Mouse (Mus musculus) embryonic facial prominence, embryonic 11.5 days (tissue): ENCODE measurements at regions not wholly inside any gene's neighbourhood (a gene's known extent, or its start where the extent isn't known, plus 50 kb on each side); places are given as distances from the start of the nearest gene placed in this dataset.

Source experiments
- ATAC-seq: fragments of 200-750 bp; cut with Nextera tagmentation; replicated peaks from 2 replicates; pipeline ENCODE4 v1.8.0; 2017; ENCODE audit warnings: low read depth; ENCODE audit not compliant: insufficient number of reproducible peaks, low FRiP score, low TSS enrichment
- DNase-seq: peaks from one replicate; pipeline ENCODE4 v3.0.0-alpha.2; 2015; ENCODE audit warnings: low spot score
- H3K27ac ChIP-seq: fragments of 300-500 bp; sonication (generic); replicated peaks from 2 replicates; pipeline ENCODE4 v1.5.1; 2014; ENCODE audit warnings: mild to moderate bottlenecking, low read depth, low read length, control low read depth
- H3K27me3 ChIP-seq: fragments of 300-500 bp; sonication (generic); 2 replicates; pipeline ENCODE4 v1.6.1; 2014; ENCODE audit warnings: mild to moderate bottlenecking, low read length, moderate library complexity, mixed read lengths; ENCODE audit not compliant: control insufficient read depth, insufficient read depth
- H3K36me3 ChIP-seq: fragments of 300-500 bp; sonication (generic); replicated peaks from 2 replicates; pipeline ENCODE4 v1.6.1; 2014; ENCODE audit warnings: low read depth, mild to moderate bottlenecking, low read length, moderate library complexity, mixed read lengths; ENCODE audit not compliant: control insufficient read depth, insufficient read depth
- H3K4me1 ChIP-seq: fragments of 300-500 bp; sonication (generic); 2 replicates; pipeline ENCODE4 v1.6.1; 2014; ENCODE audit warnings: low read length, mixed read lengths; ENCODE audit not compliant: control insufficient read depth, insufficient read depth
- H3K4me2 ChIP-seq: fragments of 300-500 bp; sonication (generic); 2 replicates; pipeline ENCODE4 v1.6.1; 2014; ENCODE audit warnings: low read depth, mild to moderate bottlenecking, control low read depth, low read length, moderate library complexity
- H3K4me3 ChIP-seq: fragments of 300-500 bp; sonication (generic); 2 replicates; pipeline ENCODE4 v1.5.1; 2014; ENCODE audit warnings: low read depth, low read length, control low read depth
- H3K9ac ChIP-seq: fragments of 300-500 bp; sonication (generic); replicated peaks from 2 replicates; pipeline ENCODE4 v1.6.1; 2014; ENCODE audit warnings: mild to moderate bottlenecking, control low read depth, low read length
- H3K9me3 ChIP-seq: fragments of 300-500 bp; sonication (generic); replicated peaks from 2 replicates; pipeline ENCODE4 v1.6.1; 2016; ENCODE audit warnings: mild to moderate bottlenecking, low read length, inconsistent platforms, mixed read lengths; ENCODE audit not compliant: control insufficient read depth
- WGBS: fragments of 180-500 bp; shearing (Covaris S2); extraction: QIAGEN DNeasy Blood & Tissue Kit; methylation state at CpG from one replicate; pipeline ENCODE4 v1.1.7; 2014; 5-methylcytosine and 5-hydroxymethylcytosine counted together

DNA sequence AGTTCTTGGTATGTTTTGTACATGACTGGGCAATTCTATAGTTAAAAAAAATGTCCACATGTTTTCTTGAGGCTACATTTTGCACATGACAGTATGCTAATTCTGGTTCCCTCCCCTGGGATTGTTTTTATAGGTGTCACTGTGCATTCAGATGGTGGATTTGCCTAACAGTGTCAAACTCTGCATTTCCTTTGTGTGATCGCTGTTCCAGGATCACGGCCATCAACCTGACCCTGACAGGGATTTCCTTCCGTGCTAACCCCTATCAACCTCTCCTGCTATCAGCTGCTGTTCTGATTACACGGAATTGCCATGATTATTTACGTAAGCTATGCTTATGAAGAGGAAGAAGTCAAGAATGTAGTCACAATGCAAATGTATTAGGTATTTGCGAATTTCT is 155.1 kb upstream of the Tmem45b start:
- Histone ChIP-seq H3K4me3 (no peak overlapping the region), H3K9ac (no peak overlapping the region), H3K36me3 (no peaks in the 10 kb centered on the region), H3K4me2 (no peak overlapping the region), H3K27ac (no peak overlapping the region), H3K27me3 (no peaks in the 10 kb centered on the region), H3K4me1 (no peaks in the 10 kb centered on the region), H3K9me3 (no peaks in the 10 kb centered on the region)
- DNase-seq (no peak), ATAC-seq (no peak)
- 59% methylated on average over 6 of the region's 6 CpGs for WGBS

DNA sequence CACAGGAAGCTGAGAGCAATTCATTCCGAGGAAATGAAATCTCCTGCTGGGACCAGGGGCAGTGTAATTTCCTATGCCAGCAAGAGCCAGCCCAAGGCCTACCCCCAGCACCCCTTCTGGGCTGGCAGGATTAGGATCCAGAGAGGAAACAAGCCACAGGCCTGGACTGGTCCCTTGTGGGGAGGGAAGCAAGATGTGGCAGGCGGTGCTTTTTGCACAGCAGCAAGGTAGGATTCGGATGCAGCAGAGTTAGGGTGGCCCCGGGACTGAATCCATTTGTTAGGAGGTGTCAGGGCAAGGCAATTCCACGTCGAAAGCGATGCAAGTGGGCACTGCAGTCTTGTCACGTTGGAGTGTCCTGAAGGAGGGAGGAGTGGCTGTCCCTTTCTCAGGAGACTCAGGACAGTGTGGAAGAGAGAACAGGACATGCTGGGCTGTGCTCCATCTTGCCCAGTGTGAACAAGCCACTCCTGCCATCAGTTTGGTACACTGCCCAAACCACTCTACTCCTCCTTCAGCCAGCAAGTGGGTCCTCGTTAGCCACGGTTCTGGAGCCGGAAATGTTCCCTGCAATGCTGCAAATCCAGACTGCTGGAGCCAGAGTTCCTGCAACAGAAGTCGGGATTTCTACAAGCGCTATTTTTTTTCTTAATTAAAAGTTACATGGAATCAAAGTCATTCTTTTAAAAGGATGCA is 150.1 kb upstream of the Tmem45b start:
- 68% methylated on average over 13 of the region's 13 CpGs for WGBS
- H3K9me3 ChIP-seq: no peaks in the 10 kb centered on the region
- ATAC-seq (no peak), DNase-seq (no peak)
- no peak overlapping the region for H3K4me3 ChIP-seq
- H3K27ac ChIP-seq: no peak overlapping the region
- H3K9ac ChIP-seq: no peak overlapping the region
- no peaks in the 10 kb centered on the region for H3K4me1 ChIP-seq
- no peaks in the 10 kb centered on the region for H3K36me3 ChIP-seq
- no peaks in the 10 kb centered on the region for H3K27me3 ChIP-seq
- H3K4me2 ChIP-seq: no peak overlapping the region

DNA sequence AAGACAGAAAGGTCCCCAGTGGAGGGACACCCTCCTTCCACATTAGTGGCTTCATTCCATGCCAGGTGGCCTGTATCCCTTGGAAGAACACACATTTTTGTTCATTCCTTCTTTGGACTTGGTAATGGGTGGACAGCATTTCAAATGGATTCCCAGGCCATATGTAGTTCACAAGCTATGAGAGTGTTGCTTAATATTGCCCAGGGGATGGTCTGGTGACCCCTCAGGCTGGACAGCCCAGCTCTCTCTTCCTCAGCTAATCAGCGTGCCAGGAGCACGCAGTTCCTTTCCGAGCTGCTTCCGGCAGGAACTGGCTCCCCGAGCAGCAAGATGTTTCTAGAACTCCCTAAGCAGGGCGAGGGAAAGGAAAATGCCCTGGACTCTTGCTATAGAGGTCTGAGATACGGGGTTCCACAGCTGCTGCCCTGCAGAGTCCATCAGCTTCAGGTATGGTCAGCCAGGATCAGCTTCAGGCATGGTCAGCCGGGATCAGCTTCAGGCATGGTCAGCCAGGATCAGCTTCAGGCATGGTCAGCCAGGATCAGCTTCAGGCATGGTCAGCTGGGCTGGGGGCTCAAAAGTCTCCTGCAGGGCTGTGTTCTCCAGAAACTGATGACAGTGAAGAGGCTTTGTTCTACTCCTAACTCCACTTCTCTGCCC is 146.9 kb upstream of the Tmem45b start:
- Histone ChIP-seq H3K4me1 (no peaks in the 10 kb centered on the region), H3K9me3 (no peaks in the 10 kb centered on the region), H3K36me3 (no peaks in the 10 kb centered on the region), H3K4me3 (no peak overlapping the region), H3K4me2 (no peak overlapping the region), H3K9ac (no peak overlapping the region), H3K27me3 (no peaks in the 10 kb centered on the region), H3K27ac (no peak overlapping the region)
- ATAC-seq (no peak), DNase-seq (no peak)
- WGBS: 76% methylated on average over 8 of the region's 8 CpGs

DNA sequence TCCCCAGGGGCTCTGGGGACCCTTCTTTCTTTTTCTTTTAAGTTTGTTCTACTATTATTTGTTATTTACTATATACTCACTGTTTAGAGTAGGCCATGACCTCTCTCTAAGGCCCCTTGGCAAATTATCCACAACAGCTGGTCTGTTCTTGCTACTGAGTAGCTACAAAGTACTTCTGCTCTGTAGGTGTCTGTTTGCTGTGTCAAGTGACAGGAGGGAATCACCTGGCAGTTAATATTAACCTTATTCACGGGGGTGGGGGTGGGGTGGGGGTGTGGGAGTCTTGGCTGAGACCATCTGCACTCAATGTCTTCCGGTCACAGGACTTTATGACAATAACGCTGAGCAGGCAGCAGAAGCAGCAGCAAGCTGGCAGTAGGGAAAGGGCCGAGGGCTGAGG is 146.4 kb upstream of the Tmem45b start:
- Histone ChIP-seq H3K4me2 (no peak overlapping the region), H3K27ac (no peak overlapping the region), H3K27me3 (no peaks in the 10 kb centered on the region), H3K36me3 (no peaks in the 10 kb centered on the region), H3K4me3 (no peak overlapping the region), H3K9me3 (no peaks in the 10 kb centered on the region), H3K4me1 (no peaks in the 10 kb centered on the region), H3K9ac (no peak overlapping the region)
- DNase-seq (no peak), ATAC-seq (no peak)
- 65% methylated on average over 4 of the region's 4 CpGs for WGBS

DNA sequence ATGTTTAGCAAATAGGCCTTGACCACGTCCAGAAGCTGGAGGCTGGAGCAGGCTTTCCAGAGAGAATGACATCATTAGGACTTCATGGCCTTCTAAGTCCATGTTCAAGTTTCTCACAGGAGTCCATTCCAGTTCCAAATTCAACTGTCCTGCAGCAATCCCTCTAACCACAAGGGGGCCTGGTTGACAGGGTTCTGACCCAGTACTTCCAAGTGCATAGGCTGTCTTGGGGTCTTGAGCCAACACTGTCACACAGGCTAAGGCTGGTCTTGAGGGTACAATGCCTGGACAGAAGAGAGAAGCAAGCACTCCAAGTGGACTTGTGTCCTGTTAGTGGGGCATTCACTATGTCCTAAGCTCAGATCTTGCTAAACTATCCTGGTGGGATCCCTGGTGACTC is 145.9 kb upstream of the Tmem45b start:
- peak; percentile 38 for DNase-seq
- WGBS: 57% methylated on average over 1 of the region's 1 CpGs
- no peak overlapping the region for H3K4me3 ChIP-seq

DNA sequence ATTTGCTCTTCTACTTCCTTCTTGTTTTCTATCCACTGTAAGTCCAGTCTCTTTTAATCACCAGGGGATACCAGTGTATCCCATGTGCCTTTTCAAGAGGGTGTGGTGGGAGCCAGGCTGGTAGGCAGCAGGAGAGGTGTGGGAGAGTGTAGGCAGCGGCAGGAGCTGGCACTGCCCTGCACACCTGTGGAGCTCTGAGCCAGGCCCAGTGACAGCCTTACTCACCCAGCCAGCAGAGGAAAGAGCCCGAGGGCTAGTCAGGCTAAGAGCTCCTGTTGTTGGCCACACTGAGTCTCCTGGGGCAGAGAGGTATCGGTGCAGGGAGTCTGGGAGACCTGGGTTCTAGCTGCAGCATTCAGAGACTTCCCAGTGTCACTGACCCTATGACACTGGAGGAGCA is 145.5 kb upstream of the Tmem45b start:
- DNase-seq: no peak
- Histone ChIP-seq H3K9me3 (no peaks in the 10 kb centered on the region), H3K9ac (no peak overlapping the region), H3K36me3 (no peaks in the 10 kb centered on the region), H3K27me3 (no peaks in the 10 kb centered on the region), H3K27ac (no peak overlapping the region), H3K4me3 (no peak overlapping the region), H3K4me2 (no peak overlapping the region), H3K4me1 (no peaks in the 10 kb centered on the region)
- ATAC-seq: no peak
- 71% methylated on average over 3 of the region's 3 CpGs for WGBS

More for the DNA sequence above, 145.9 kb upstream of the Tmem45b start:
- Histone ChIP-seq H3K4me2 (no peak overlapping the region), H3K4me1 (no peaks in the 10 kb centered on the region), H3K27ac (no peak overlapping the region), H3K36me3 (no peaks in the 10 kb centered on the region), H3K27me3 (no peaks in the 10 kb centered on the region), H3K9me3 (no peaks in the 10 kb centered on the region), H3K9ac (no peak overlapping the region)
- no peak for ATAC-seq

DNA sequence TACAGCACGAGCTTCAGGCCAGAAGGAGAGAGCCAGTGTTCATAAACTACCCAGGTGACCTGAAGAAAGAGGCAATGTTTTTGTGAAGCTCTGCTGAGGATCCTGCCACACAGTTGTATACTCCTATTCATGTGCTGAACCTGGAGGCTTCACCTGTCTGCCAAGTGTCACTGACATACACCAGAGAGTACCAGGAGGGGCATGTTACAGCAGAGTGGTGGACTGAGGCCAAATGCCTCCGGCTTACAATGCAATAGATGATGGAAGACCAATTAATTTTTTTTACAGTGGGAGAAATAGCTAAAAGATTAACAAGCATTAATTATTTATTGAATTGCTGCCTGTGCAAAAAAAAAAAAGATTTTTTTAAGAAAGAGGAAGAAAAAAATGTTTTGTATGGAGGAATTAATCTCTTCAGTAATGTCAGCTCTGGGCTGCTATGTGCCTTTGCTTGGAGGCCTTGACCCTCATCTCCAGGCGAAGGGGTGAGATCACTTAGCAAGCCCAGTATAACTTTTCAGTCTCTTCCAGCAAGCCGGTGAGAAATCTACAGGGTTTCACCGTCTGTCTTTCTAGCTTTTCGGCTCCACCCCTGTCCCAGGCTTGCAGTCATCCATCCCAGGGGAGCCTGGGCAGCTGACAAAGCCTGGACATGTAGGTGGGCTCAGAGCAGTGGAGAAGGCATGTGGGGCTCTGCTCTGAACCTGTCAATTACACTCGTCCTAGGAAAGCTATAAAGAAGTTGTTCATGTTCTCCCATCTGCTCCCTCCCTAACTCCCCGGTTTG is 144.0 kb upstream of the Tmem45b start:
- Histone ChIP-seq H3K9ac (no peak overlapping the region), H3K9me3 (no peaks in the 10 kb centered on the region), H3K27me3 (no peaks in the 10 kb centered on the region), H3K36me3 (no peaks in the 10 kb centered on the region), H3K27ac (no peak overlapping the region), H3K4me1 (no peaks in the 10 kb centered on the region), H3K4me3 (no peak overlapping the region), H3K4me2 (no peak overlapping the region)
- ATAC-seq (no peak), DNase-seq (no peak)
- 71% methylated on average over 8 of the region's 8 CpGs for WGBS

DNA sequence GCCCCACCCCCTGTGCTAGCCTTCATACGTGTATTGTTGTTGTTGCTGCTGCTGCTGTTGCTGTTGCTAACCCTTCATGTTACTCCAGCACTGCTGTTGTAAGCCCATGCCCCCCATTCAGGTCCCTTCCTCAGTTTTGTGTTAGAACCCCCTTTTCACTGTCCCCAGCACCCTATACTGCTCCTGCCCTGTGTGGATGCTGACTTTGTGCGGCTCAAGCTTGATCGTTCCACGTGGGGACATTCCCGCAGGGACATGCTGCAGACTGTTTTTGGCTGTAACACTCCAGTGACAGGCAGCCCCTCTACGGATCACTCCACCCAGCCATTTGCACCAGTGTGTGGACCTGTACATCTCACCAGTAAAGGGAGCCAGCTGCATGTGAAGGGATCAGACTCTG is 142.7 kb upstream of the Tmem45b start:
- H3K4me2 ChIP-seq: no peak overlapping the region
- H3K9me3 ChIP-seq: no peaks in the 10 kb centered on the region
- no peak overlapping the region for H3K9ac ChIP-seq
- no peak for DNase-seq
- H3K4me3 ChIP-seq: no peak overlapping the region
- no peaks in the 10 kb centered on the region for H3K4me1 ChIP-seq
- H3K27me3 ChIP-seq: no peaks in the 10 kb centered on the region
- no peak for ATAC-seq
- no peaks in the 10 kb centered on the region for H3K36me3 ChIP-seq
- H3K27ac ChIP-seq: no peak overlapping the region
- 85% methylated on average over 6 of the region's 6 CpGs for WGBS
